Mouse (Mus musculus) liver, adult 2 months (tissue): ENCODE data around the gene Myo18b.

Source experiments
- CTCF ChIP-seq: fragments of 200-500 bp; IDR thresholded peaks from 2 replicates; pipeline ENCODE4 v1.5.1; 2011; ENCODE audit warnings: low read depth, low read length, control low read depth
- POLR2A ChIP-seq: fragments of 200-500 bp; IDR thresholded peaks from 2 replicates; pipeline ENCODE4 v1.6.1; 2011; ENCODE audit warnings: low read length, control low read depth; ENCODE audit not compliant: insufficient read depth; ENCODE audit errors: extremely low read depth

DNA sequence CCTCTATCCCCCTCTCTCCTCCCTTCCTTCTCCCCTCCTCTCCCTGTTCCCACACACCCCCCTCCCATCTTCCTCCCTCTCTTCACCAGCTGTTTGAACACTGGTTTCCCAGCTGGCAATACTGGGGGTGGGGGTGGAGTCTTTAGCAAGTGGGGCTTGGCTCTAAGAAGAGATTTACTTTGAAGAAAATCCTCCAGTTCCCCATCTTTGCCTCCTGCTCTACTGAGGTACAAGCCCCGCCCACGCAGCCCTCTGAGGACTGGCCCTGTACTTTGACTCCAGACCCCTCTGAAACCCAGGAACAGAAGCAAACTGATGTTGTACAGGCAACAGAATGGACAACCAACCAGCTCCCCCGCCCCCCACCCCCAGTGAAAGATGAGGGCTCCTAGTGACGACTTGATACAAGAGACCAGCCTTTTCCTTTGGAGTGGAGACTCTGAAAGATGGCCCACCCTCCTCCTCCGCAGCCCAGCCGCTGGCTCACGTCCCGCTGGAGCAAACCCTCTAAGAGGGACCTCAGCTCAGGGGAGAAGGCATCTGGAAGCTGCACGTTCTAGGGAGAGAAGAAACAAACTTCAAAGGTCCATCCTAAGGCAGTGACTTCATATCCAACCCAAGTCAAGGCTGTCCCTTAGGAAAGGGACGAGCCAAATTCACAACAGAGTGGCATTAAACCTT lies 32.2 kb upstream of the Myo18b start:
- TF ChIP-seq CTCF (no peak), POLR2A (no peak)
